Mouse (Mus musculus): ENCODE data around the gene Gm45808. TPM values are rescaled to one million over a fixed set of nuclear protein-coding genes. Genes with fewer than 3 reads are reported as not detected.

The Gm45808 gene
- polyA plus RNA-seq, 1 experiment from 2014 or later: not detected

GRCm38 (mm10) chr7:45451344-45451982 is 35.1 kb downstream of the Gm45808 start:
- H3K36me3 ChIP-seq (ENCODE audit: control insufficient read depth, insufficient read depth, low read length): peaks cover 4% of the 10 kb centered on the region
- no peaks in the 10 kb centered on the region for H3K27me3 ChIP-seq (ENCODE audit: control insufficient read depth, insufficient read depth, low read length)
- H3K4me1 ChIP-seq (ENCODE audit: control insufficient read depth, insufficient read depth, low read length): no peaks in the 10 kb centered on the region
- H3K9ac ChIP-seq (ENCODE audit: low read length): no peak overlapping the region; the same call in 1 of the 2 replicates
- H3K4me3 ChIP-seq (ENCODE audit: low read depth, low read length): no peak overlapping the region
- WGBS: 56% methylated on average over 23 of the region's 23 CpGs
- no peaks in the 10 kb centered on the region for H3K9me3 ChIP-seq (ENCODE audit: control insufficient read depth, low read length)
- H3K27ac ChIP-seq (ENCODE audit: low read depth, low read length): no peak overlapping the region
- no peak overlapping the region for H3K4me2 ChIP-seq
- DNase-seq (ENCODE audit: low spot score, missing footprints) (peak; percentile 98), ATAC-seq (ENCODE audit: low FRiP score) (peak; percentile 65)

DNA sequence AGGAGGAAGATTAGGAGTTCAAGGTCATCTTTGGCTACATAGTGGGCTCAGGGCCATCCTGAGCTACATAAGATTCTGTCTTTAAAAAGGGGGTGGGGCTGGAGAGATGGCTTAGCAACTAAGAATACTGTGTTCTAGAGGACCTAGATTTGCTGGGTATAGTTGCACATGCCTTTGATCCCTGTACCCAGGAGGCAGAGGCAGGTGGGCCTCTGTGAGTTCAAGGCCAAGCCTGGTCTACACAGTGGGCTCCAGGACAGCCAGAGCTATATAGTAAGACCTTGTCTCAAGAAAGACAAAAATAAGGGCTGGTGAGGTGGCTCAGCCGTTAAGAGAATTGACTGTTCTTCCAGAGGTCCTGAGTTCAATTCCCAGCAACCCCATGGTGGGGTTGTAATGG is 36.6 kb downstream of the Gm45808 start:
- H3K9me3 ChIP-seq (ENCODE audit: control insufficient read depth, low read length): no peaks in the 10 kb centered on the region
- 100% methylated on average over 1 of the region's 1 CpGs for WGBS
- H3K4me3 ChIP-seq (ENCODE audit: low read depth, low read length): no peak overlapping the region
- H3K4me1 ChIP-seq (ENCODE audit: control insufficient read depth, insufficient read depth, low read length): no peaks in the 10 kb centered on the region
- ATAC-seq (ENCODE audit: low FRiP score) (no peak), DNase-seq (ENCODE audit: low spot score, missing footprints) (peak; percentile 77)
- H3K27ac ChIP-seq (ENCODE audit: low read depth, low read length): no peak overlapping the region
- no peak overlapping the region for H3K4me2 ChIP-seq
- peaks cover 4% of the 10 kb centered on the region for H3K36me3 ChIP-seq (ENCODE audit: control insufficient read depth, insufficient read depth, low read length)
- no peaks in the 10 kb centered on the region for H3K27me3 ChIP-seq (ENCODE audit: control insufficient read depth, insufficient read depth, low read length)
- H3K9ac ChIP-seq (ENCODE audit: low read length): no peak overlapping the region

- Histone ChIP-seq H3K27me3 (ENCODE audit: control insufficient read depth, insufficient read depth, low read length) (no peaks in the 10 kb centered on the region), H3K9ac (ENCODE audit: low read length) (no peak overlapping the region), H3K36me3 (ENCODE audit: control insufficient read depth, insufficient read depth, low read length) (peaks cover 10% of the 10 kb centered on the region), H3K27ac (ENCODE audit: low read depth, low read length) (no peak overlapping the region), H3K9me3 (ENCODE audit: control insufficient read depth, low read length) (no peaks in the 10 kb centered on the region), H3K4me2 (no peak overlapping the region), H3K4me1 (ENCODE audit: control insufficient read depth, insufficient read depth, low read length) (no peaks in the 10 kb centered on the region), H3K4me3 (ENCODE audit: low read depth, low read length) (no peak overlapping the region)
- DNase-seq (ENCODE audit: low spot score, missing footprints): peak; percentile 85
- WGBS: 34% methylated on average over 11 of the region's 11 CpGs
- ATAC-seq (ENCODE audit: low FRiP score): no peak
Observed at GRCm38 (mm10) chr7:45447325-45447990, 39.2 kb downstream of the Gm45808 start.

DNA sequence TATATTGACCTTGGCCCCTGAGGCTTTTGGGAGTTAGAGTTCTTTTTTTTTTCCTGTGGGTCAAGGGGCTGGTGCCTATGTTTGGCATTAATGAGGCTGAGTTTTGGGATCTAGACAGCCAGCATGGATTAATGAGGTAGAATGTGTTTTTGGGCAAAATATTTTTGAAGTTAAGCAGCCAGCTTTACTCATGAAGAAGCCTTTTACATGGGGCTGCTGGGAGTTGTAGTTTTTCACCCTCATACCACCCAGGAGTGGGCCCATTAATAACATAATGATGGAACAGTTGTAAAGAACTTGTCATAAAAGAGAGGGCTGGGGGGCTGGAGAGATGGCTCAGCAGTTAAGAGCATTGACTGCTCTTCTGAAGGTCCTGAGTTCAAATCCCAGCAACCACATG is 40.0 kb downstream of the Gm45808 start:
- no peak for ATAC-seq (ENCODE audit: low FRiP score)
- Histone ChIP-seq H3K9me3 (ENCODE audit: control insufficient read depth, low read length) (no peaks in the 10 kb centered on the region), H3K27me3 (ENCODE audit: control insufficient read depth, insufficient read depth, low read length) (no peaks in the 10 kb centered on the region), H3K4me2 (no peak overlapping the region), H3K4me3 (ENCODE audit: low read depth, low read length) (no peak overlapping the region), H3K4me1 (ENCODE audit: control insufficient read depth, insufficient read depth, low read length) (no peaks in the 10 kb centered on the region), H3K36me3 (ENCODE audit: control insufficient read depth, insufficient read depth, low read length) (peaks cover 10% of the 10 kb centered on the region), H3K9ac (ENCODE audit: low read length) (no peak overlapping the region), H3K27ac (ENCODE audit: low read depth, low read length) (no peak overlapping the region)
- DNase-seq (ENCODE audit: low spot score, missing footprints): no peak

DNA sequence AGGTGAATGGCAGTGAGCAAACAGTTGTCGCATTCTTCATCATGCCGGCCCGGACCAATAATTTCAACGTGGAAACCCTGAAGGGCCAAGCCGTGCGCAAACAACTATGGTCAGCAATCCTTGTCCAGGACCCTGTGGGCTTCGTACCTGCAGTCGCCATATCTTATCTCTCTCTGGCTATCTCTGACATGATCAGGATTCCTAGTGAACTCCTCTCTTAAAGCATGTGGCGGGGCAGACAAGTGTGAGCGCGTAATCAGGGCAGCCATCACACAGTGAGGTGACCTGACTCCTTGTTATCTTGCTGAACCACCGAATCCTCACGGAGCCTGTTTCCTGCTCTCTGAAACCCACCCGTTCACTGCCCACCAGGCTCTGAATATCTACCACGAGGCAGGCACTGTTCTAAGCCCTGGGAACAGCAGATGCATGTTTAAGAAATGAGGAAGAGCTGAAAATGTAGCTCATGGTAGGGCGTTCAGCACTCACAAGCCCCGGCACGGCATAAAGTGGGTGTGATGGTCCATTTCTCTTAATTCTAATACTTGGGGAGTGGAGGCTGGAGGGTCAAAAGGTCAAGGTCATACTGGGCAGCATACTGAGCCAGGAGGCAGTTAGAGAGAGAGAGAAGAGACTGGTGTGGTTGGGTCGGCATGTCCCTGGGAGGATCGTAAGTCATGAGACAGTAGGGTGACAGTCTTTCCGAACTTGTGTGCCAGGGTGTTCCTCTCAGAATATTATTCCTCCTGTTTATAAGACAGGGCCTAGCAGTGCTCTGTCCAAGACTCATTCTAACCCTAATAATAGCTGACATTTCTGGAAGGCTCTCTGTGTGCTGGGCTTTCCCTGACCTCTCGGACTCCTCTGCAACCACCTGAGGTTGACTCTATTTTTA is 42.8 kb downstream of the Gm45808 start:
- no peak overlapping the region for H3K4me2 ChIP-seq
- 92% methylated on average over 22 of the region's 22 CpGs for WGBS
- DNase-seq (ENCODE audit: low spot score, missing footprints): peak; percentile 41
- no peak for ATAC-seq (ENCODE audit: low FRiP score)
- no peaks in the 10 kb centered on the region for H3K4me1 ChIP-seq (ENCODE audit: control insufficient read depth, insufficient read depth, low read length)
- no peak overlapping the region for H3K9ac ChIP-seq (ENCODE audit: low read length)
- H3K27ac ChIP-seq (ENCODE audit: low read depth, low read length): no peak overlapping the region
- H3K9me3 ChIP-seq (ENCODE audit: control insufficient read depth, low read length): no peaks in the 10 kb centered on the region
- H3K36me3 ChIP-seq (ENCODE audit: control insufficient read depth, insufficient read depth, low read length): peaks cover 10% of the 10 kb centered on the region; the same call in 1 of the 2 replicates
- no peak overlapping the region for H3K4me3 ChIP-seq (ENCODE audit: low read depth, low read length)
- H3K27me3 ChIP-seq (ENCODE audit: control insufficient read depth, insufficient read depth, low read length): no peaks in the 10 kb centered on the region

- H3K36me3 ChIP-seq (ENCODE audit: control insufficient read depth, insufficient read depth, low read length): no peaks in the 10 kb centered on the region
- no peak within 1 kb of the TSS for H3K27ac ChIP-seq (ENCODE audit: low read depth, low read length)
- H3K4me1 ChIP-seq (ENCODE audit: control insufficient read depth, insufficient read depth, low read length): peaks cover 31% of the 10 kb centered on the region
- H3K27me3 ChIP-seq (ENCODE audit: control insufficient read depth, insufficient read depth, low read length): no peaks in the 10 kb centered on the region
- no peak within 1 kb of the TSS for H3K4me3 ChIP-seq (ENCODE audit: low read depth, low read length)
- no peak within 1 kb of the TSS for H3K9ac ChIP-seq (ENCODE audit: low read length)
- no peak within 1 kb of the TSS for H3K4me2 ChIP-seq
- ATAC-seq (ENCODE audit: low FRiP score): no peak
- no peaks in the 10 kb centered on the region for H3K9me3 ChIP-seq (ENCODE audit: control insufficient read depth, low read length)
- DNase-seq (ENCODE audit: low spot score, missing footprints): peak; percentile 85
- 21% methylated on average over 19 of the region's 19 CpGs for whole genome bisulfite sequencing
Observed at GRCm38 (mm10) chr7:45437521-45438276, 48.9 kb downstream of the Gm45808 start, which contains the start of gene Ruvbl2. Ruvbl2 (minus strand) TSS chr7:45438096.

GRCm38 (mm10) chr7:45437046-45437445 is 49.6 kb downstream of the Gm45808 start:
- 31% methylated on average over 6 of the region's 6 CpGs for WGBS
- Histone ChIP-seq H3K4me3 (ENCODE audit: low read depth, low read length) (no peak overlapping the region), H3K36me3 (ENCODE audit: control insufficient read depth, insufficient read depth, low read length) (no peaks in the 10 kb centered on the region), H3K9ac (ENCODE audit: low read length) (no peak overlapping the region), H3K27ac (ENCODE audit: low read depth, low read length) (no peak overlapping the region), H3K4me1 (ENCODE audit: control insufficient read depth, insufficient read depth, low read length) (peaks cover 31% of the 10 kb centered on the region), H3K27me3 (ENCODE audit: control insufficient read depth, insufficient read depth, low read length) (no peaks in the 10 kb centered on the region), H3K9me3 (ENCODE audit: control insufficient read depth, low read length) (no peaks in the 10 kb centered on the region), H3K4me2 (no peak overlapping the region)
- DNase-seq (ENCODE audit: low spot score, missing footprints) (peak; percentile 61), ATAC-seq (ENCODE audit: low FRiP score) (no peak)

- Histone ChIP-seq H3K4me2 (no peak overlapping the region), H3K27ac (ENCODE audit: low read depth, low read length) (no peak overlapping the region), H3K36me3 (ENCODE audit: control insufficient read depth, insufficient read depth, low read length) (no peaks in the 10 kb centered on the region), H3K9ac (ENCODE audit: low read length) (peak overlapping the region; percentile 16; the same call in 1 of the 2 replicates), H3K27me3 (ENCODE audit: control insufficient read depth, insufficient read depth, low read length) (no peaks in the 10 kb centered on the region), H3K4me1 (ENCODE audit: control insufficient read depth, insufficient read depth, low read length) (peaks cover 31% of the 10 kb centered on the region), H3K4me3 (ENCODE audit: low read depth, low read length) (no peak overlapping the region), H3K9me3 (ENCODE audit: control insufficient read depth, low read length) (no peaks in the 10 kb centered on the region)
- WGBS: 88% methylated on average over 5 of the region's 5 CpGs
- DNase-seq (ENCODE audit: low spot score, missing footprints): peak; percentile 47
- no peak for ATAC-seq (ENCODE audit: low FRiP score)
Observed at GRCm38 (mm10) chr7:45436444-45436843, 50.2 kb downstream of the Gm45808 start.
